Mouse (Mus musculus): ENCODE measurements around the gene Gm10974.

DNA sequence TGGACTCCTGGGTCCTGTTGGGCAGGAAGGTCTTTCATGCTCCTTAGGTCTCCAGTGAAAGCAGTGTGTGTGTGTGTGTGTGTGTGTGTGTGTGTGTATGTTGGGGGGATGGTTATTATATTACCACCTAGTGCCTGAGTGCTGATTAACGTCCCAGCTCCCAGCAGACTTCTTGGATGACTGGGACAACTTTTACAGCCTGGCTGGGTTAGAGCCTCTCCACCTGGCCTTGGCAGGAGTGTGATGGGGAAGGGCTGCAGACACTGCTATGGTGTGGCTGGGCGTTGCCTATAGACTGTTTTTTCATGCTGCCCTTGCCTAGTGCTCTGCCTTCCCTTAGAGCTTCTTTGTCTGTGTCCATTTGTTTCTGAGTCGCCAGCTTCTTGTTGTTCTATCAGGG lies 25.7 kb upstream of the Gm10974 start:
- TF ChIP-seq CTCF (IDR thresholded peaks at IDR 0.05; ENCODE audit: borderline replicate concordance, insufficient read depth, low read depth, low read length) = no peak
- no peak for TF ChIP-seq POLR2A (IDR thresholded peaks at IDR 0.05; ENCODE audit: borderline replicate concordance, insufficient read depth, low read length)

Data from cerebellum, adult 2 months (tissue).